Mouse (Mus musculus): Measurements from ENCODE around the gene Blm.

DNA sequence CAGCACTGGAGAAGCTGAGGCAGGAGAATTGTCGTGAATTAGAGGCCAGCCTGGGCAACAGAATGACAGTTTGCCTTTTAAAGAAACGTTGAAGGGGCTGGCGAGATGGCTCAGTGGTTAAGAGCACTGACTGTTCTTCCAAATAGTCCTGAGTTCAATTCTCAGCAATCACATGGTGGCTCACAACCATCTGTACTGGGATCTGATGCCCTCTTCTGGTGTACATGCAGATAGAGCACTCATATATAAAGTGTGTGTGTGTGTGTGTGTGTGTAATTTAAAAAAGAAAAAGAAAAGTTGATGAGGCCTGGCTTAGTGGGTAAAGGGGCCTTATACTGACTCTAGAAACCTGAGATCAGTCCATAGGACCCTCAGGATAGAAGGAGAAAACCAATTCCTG lies 20.2 kb upstream of the Blm start:
- TF ChIP-seq CTCF (IDR thresholded peaks at IDR 0.05; ENCODE audit: control insufficient read depth, insufficient read depth, low read length) = no peak
- TF ChIP-seq POLR2A (IDR thresholded peaks at IDR 0.05; ENCODE audit: borderline replicate concordance, control insufficient read depth, low read depth, low read length) = no peak
